Mouse (Mus musculus) ES-E14 (cell line): Measurements from ENCODE around the gene Nupr1l.

Experiments used
- CHD2 ChIP-seq: IDR thresholded peaks from 2 replicates; pipeline ENCODE4 v1.6.1; 2014; ENCODE audit warnings: mild to moderate bottlenecking, low read depth, low read length, inconsistent platforms
- HCFC1 ChIP-seq: IDR thresholded peaks from 2 replicates; pipeline ENCODE4 v1.6.1; 2012; ENCODE audit warnings: low read length, inconsistent platforms, borderline replicate concordance; ENCODE audit not compliant: insufficient read depth
- ZC3H11A ChIP-seq: IDR thresholded peaks from 2 replicates; pipeline ENCODE4 v1.6.1; 2012; ENCODE audit warnings: low read depth, mild to moderate bottlenecking, inconsistent platforms, low read length, borderline replicate concordance
- ZNF384 ChIP-seq: IDR thresholded peaks from 2 replicates; pipeline ENCODE4 v1.6.1; 2012; ENCODE audit warnings: low read depth, low read length, inconsistent platforms

DNA sequence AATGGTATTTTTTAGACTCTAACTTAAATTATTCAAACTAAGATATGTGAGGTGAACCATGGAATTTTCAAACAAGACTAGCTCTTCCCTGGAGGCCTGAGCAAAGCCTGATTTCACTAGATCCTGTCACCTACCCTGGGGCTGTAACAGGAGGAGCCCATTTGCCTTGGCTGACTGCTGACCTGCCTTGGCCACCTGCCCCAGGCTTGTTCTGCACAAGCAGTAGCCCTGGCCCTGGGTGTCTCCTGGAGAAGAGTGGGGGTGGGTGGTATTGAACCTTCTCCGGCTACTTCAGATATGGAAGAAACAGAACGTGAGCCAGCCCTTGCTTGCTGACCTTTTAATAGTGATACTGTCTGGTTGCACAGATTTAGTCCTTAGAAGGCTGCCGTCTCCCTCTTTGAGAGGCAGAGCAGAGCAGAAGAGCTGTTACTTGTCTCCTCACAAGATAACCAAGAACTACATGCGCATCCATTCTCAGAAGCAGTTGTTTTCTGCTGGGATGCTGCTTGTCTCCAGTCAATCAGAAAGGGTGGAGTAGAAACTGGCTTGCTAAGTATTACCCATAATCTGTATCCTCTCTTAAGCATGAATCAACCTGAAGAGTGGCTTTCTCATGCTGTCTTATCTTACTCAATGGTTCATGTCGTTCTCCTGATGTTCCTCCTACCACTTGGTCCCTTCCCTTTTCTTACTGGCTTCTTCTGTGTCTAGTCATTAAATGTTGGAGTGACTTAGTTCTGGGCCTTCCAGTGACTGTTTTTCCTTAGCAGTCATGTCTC, 46.3 kb downstream of the Nupr1l start:
- TF ChIP-seq ZNF384 (no peak), CHD2 (no peak), HCFC1 (no peak), ZC3H11A (no peak)
